Mouse (Mus musculus): Measurements from ENCODE around the gene Gm20388. TPM values are rescaled to one million over a fixed set of nuclear protein-coding genes. Genes with fewer than 3 reads are reported as not detected.
A peak's percentile ranks its signal among the peaks of the same experiment; 100 is the strongest.

The Gm20388 gene
- polyA plus RNA-seq, 1 experiment: 23.9 TPM

DNA sequence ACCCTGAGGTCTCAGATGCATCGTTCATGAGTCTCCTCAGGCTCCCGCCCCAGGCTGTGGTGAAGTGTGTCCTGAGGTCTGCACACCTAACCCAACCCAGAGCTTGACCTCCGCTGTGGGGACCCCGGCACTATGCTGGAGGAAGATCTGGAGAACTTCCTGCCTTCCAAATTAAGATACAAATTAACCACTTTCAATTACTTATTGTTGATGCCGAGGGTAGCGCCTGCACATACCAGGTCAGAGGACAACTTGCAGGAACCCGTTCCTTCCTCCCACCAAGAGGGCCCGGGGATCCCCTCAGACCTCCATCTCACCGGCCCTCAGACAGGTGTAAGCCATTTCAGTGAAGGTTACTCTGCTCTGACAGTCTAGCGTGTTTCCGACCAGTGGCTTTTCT is 1796.3 kb downstream of the Gm20388 start:
- no peaks in the 10 kb centered on the region for H3K4me1 ChIP-seq (ENCODE audit: control insufficient read depth, insufficient read depth, low read length)
- H3K4me3 ChIP-seq (ENCODE audit: insufficient read depth, low read length): no peak overlapping the region
- TF ChIP-seq CTCF (IDR thresholded peaks at IDR 0.05; ENCODE audit: extremely low read depth, insufficient read depth, low read length) (no peak), POLR2A (IDR thresholded peaks at IDR 0.05; ENCODE audit: extremely low read depth, insufficient read depth, low read length) (no peak)
- H3K27ac ChIP-seq (ENCODE audit: insufficient read depth, low read length): no peak overlapping the region

- H3K27ac ChIP-seq (ENCODE audit: insufficient read depth, low read length): no peak overlapping the region
Observed at GRCm38 (mm10) chr8:121708406-121708805, 1797.8 kb downstream of the Gm20388 start.

DNA sequence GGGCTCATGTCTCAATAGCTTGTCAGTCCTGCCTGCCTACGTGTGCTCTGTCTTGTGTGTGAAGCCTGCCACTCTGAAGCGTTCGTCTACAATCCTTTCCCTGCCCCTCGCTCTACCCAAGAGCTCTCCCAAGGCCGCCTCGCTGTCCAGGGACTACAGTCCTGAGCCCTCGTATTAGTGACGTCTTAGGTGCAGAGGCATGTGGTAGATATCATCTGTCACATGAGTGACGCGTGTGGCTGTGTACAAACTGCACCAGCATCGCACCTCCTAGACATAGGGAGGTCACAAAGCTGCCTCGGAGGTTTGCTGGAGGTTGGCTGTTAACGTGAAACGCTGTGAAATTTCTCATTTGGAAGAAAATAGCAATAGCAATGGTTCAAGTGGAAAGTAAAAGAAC is 1806.9 kb downstream of the Gm20388 start:
- Histone ChIP-seq H3K27ac (ENCODE audit: insufficient read depth, low read length) (no peak overlapping the region), H3K4me3 (ENCODE audit: insufficient read depth, low read length) (no peak overlapping the region), H3K4me1 (ENCODE audit: control insufficient read depth, insufficient read depth, low read length) (peaks cover 2% of the 10 kb centered on the region; the same call in 1 of the 2 replicates)
- no peak for TF ChIP-seq CTCF (IDR thresholded peaks at IDR 0.05; ENCODE audit: extremely low read depth, insufficient read depth, low read length)
- no peak for TF ChIP-seq POLR2A (IDR thresholded peaks at IDR 0.05; ENCODE audit: extremely low read depth, insufficient read depth, low read length)

More at GRCm38 (mm10) chr8:121708406-121708805, 1797.8 kb downstream of the Gm20388 start:
- H3K4me3 ChIP-seq (ENCODE audit: insufficient read depth, low read length): no peak overlapping the region
- no peaks in the 10 kb centered on the region for H3K4me1 ChIP-seq (ENCODE audit: control insufficient read depth, insufficient read depth, low read length)
- no peak for TF ChIP-seq POLR2A (IDR thresholded peaks at IDR 0.05; ENCODE audit: extremely low read depth, insufficient read depth, low read length)
- no peak for TF ChIP-seq CTCF (IDR thresholded peaks at IDR 0.05; ENCODE audit: extremely low read depth, insufficient read depth, low read length)

- Histone ChIP-seq H3K4me3 (ENCODE audit: insufficient read depth, low read length) (no peak overlapping the region), H3K4me1 (ENCODE audit: control insufficient read depth, insufficient read depth, low read length) (peaks cover 2% of the 10 kb centered on the region; the same call in 1 of the 2 replicates), H3K27ac (ENCODE audit: insufficient read depth, low read length) (no peak overlapping the region)
- TF ChIP-seq POLR2A (IDR thresholded peaks at IDR 0.05; ENCODE audit: extremely low read depth, insufficient read depth, low read length): peak; percentile 29; the same call in 1 of the 2 replicates
- peak; percentile 97 for TF ChIP-seq CTCF (IDR thresholded peaks at IDR 0.05; ENCODE audit: extremely low read depth, insufficient read depth, low read length)
Observed at GRCm38 (mm10) chr8:121717982-121718425, 1807.4 kb downstream of the Gm20388 start.

DNA sequence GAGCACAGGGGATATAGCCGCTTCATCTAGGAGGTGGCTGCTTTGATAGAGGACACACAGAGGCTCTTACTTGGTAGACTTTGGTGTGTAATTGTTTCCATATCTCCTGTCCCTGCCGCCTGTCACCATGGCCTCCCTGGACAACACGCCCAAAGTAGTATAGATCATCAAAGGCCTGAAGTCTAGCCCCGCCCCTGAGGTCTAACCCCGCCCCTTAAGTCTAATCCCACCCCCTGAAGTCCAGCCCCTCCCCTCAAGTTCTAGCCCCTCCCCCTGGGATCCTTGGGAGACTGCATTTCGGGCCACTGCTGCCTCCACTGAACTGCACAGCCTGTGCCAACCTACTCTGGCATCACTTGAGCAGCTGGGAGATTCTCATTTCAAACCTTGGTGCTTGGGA is 1808.3 kb downstream of the Gm20388 start:
- Histone ChIP-seq H3K4me1 (ENCODE audit: control insufficient read depth, insufficient read depth, low read length) (peaks cover 2% of the 10 kb centered on the region; the same call in 1 of the 2 replicates), H3K4me3 (ENCODE audit: insufficient read depth, low read length) (no peak overlapping the region), H3K27ac (ENCODE audit: insufficient read depth, low read length) (no peak overlapping the region)
- TF ChIP-seq POLR2A (IDR thresholded peaks at IDR 0.05; ENCODE audit: extremely low read depth, insufficient read depth, low read length): no peak
- no peak for TF ChIP-seq CTCF (IDR thresholded peaks at IDR 0.05; ENCODE audit: extremely low read depth, insufficient read depth, low read length)

- Histone ChIP-seq H3K4me1 (ENCODE audit: control insufficient read depth, insufficient read depth, low read length) (0 out of 2 replicates have a peak, but pooled peaks cover 2% of the 10 kb centered on the region), H3K27ac (ENCODE audit: insufficient read depth, low read length) (no peak overlapping the region), H3K4me3 (ENCODE audit: insufficient read depth, low read length) (no peak overlapping the region)
- no peak for TF ChIP-seq POLR2A (IDR thresholded peaks at IDR 0.05; ENCODE audit: extremely low read depth, insufficient read depth, low read length)
- no peak for TF ChIP-seq CTCF (IDR thresholded peaks at IDR 0.05; ENCODE audit: extremely low read depth, insufficient read depth, low read length)
Observed at GRCm38 (mm10) chr8:121721072-121721471, 1810.4 kb downstream of the Gm20388 start.

DNA sequence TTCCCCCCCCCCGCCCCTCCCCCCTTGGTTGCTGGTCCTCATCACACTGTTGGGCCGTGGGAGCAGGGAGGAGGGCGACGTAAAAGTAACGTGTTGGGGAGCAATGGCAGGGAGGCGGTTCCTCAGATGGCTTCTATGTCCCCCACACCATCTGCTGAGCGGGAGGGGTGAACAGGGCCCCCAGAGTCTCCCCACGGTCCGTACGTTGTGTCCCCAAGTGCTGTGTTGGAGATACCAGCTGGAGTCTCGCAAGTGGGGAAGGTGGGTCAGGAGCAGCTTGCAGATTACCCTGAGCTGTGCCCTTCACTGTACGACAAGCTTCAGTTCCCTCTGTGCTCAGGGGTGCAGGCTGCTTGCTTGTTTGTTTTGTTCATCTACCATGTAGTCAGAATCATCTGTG is 1813.2 kb downstream of the Gm20388 start:
- H3K27ac ChIP-seq (ENCODE audit: insufficient read depth, low read length): no peak overlapping the region
- TF ChIP-seq CTCF (IDR thresholded peaks at IDR 0.05; ENCODE audit: extremely low read depth, insufficient read depth, low read length) (no peak), POLR2A (IDR thresholded peaks at IDR 0.05; ENCODE audit: extremely low read depth, insufficient read depth, low read length) (no peak)
- H3K4me3 ChIP-seq (ENCODE audit: insufficient read depth, low read length): no peak overlapping the region
- H3K4me1 ChIP-seq (ENCODE audit: control insufficient read depth, insufficient read depth, low read length): no peaks in the 10 kb centered on the region

- TF ChIP-seq CTCF (IDR thresholded peaks at IDR 0.05; ENCODE audit: extremely low read depth, insufficient read depth, low read length): no peak
- TF ChIP-seq POLR2A (IDR thresholded peaks at IDR 0.05; ENCODE audit: extremely low read depth, insufficient read depth, low read length): no peak
- Histone ChIP-seq H3K4me1 (ENCODE audit: control insufficient read depth, insufficient read depth, low read length) (no peaks in the 10 kb centered on the region), H3K4me3 (ENCODE audit: insufficient read depth, low read length) (no peak overlapping the region), H3K27ac (ENCODE audit: insufficient read depth, low read length) (no peak overlapping the region)
Observed at GRCm38 (mm10) chr8:121727164-121727563, 1816.5 kb downstream of the Gm20388 start.

DNA sequence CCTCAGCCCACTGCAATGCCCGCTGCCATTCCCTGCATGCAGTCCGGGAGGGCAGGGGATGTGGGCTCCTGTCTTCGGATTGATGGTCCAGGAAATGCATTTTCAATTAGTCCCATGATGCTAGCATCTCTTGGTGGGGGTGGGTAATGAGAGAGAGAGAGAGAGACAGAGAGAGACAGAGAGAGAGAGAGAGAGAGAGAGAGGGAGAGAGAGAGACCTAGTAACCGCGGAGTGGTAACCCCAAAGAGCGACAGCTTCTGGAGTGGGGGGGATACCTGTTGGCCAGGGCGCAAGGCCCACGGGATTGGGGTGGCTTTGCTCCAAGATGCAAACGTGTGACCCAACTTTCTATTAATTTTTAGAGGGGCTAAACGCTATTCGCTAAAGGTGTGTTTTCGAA is 1818.7 kb downstream of the Gm20388 start, which contains the start of gene Jph3:
TSS of gene Jph3 (plus strand) at position 301 of the 400 bp plus-strand sequence.
- Histone ChIP-seq H3K27ac (ENCODE audit: insufficient read depth, low read length) (peak within 1 kb of the TSS; percentile 83; the same call in 1 of the 2 replicates), H3K4me3 (ENCODE audit: insufficient read depth, low read length) (peak within 1 kb of the TSS; percentile 100), H3K4me1 (ENCODE audit: control insufficient read depth, insufficient read depth, low read length) (no peaks in the 10 kb centered on the region)
- TF ChIP-seq CTCF (IDR thresholded peaks at IDR 0.05; ENCODE audit: extremely low read depth, insufficient read depth, low read length): no peak

- Histone ChIP-seq H3K27ac (ENCODE audit: insufficient read depth, low read length) (no peak overlapping the region), H3K4me3 (ENCODE audit: insufficient read depth, low read length) (peak overlapping the region; percentile 100), H3K4me1 (ENCODE audit: control insufficient read depth, insufficient read depth, low read length) (peaks cover 3% of the 10 kb centered on the region; the same call in 1 of the 2 replicates)
- TF ChIP-seq POLR2A (IDR thresholded peaks at IDR 0.05; ENCODE audit: extremely low read depth, insufficient read depth, low read length): no peak
Observed at GRCm38 (mm10) chr8:121729754-121730153, 1819.1 kb downstream of the Gm20388 start.

All from cortical plate, adult 2 months (tissue).